Mouse (Mus musculus) embryonic facial prominence, embryonic 13.5 days (tissue): Measurements from ENCODE around the gene Fggy. TPM values are rescaled to one million over a fixed set of nuclear protein-coding genes. Genes with fewer than 3 reads are reported as not detected.

Experiments used
- ATAC-seq: fragments of 200-750 bp; cut with Nextera tagmentation; 2 replicates; pipeline ENCODE4 v1.8.0; 2017; ENCODE audit warnings: low read depth; ENCODE audit not compliant: insufficient number of reproducible peaks, insufficient read depth, low FRiP score, low TSS enrichment
- H3K27ac ChIP-seq: fragments of 300-500 bp; sonication (generic); 2 replicates; pipeline ENCODE4 v1.5.1; 2015; ENCODE audit warnings: moderate library complexity, mild to moderate bottlenecking, inconsistent platforms
- H3K27me3 ChIP-seq: fragments of 300-500 bp; sonication (generic); 2 replicates; pipeline ENCODE4 v1.6.1; 2015; ENCODE audit warnings: mild to moderate bottlenecking, inconsistent platforms
- H3K36me3 ChIP-seq: fragments of 300-500 bp; sonication (generic); 2 replicates; pipeline ENCODE4 v1.6.1; 2015; ENCODE audit warnings: mild to moderate bottlenecking, inconsistent platforms
- H3K4me1 ChIP-seq: fragments of 300-500 bp; sonication (generic); 2 replicates; pipeline ENCODE4 v1.6.1; 2015; ENCODE audit warnings: inconsistent platforms
- H3K4me2 ChIP-seq: fragments of 300-500 bp; sonication (generic); 2 replicates; pipeline ENCODE4 v1.6.1; 2015; ENCODE audit warnings: moderate library complexity, mild to moderate bottlenecking, inconsistent platforms
- H3K4me3 ChIP-seq: fragments of 300-500 bp; sonication (generic); 2 replicates; pipeline ENCODE4 v1.5.1; 2015; ENCODE audit warnings: mild to moderate bottlenecking, inconsistent platforms
- H3K9ac ChIP-seq: fragments of 300-500 bp; sonication (generic); 2 replicates; pipeline ENCODE4 v1.6.1; 2015; ENCODE audit warnings: mild to moderate bottlenecking, inconsistent platforms
- H3K9me3 ChIP-seq: fragments of 300-500 bp; sonication (generic); 2 replicates; pipeline ENCODE4 v1.6.1; 2016; ENCODE audit warnings: inconsistent platforms
- WGBS: fragments of 180-500 bp; shearing (Covaris S2); methylation state at CpG from one replicate; pipeline ENCODE4 v1.1.7; 2015; ENCODE audit warnings: mixed read lengths; 5-methylcytosine and 5-hydroxymethylcytosine counted together
- polyA plus RNA-seq: library from polyadenylated mRNA; unstranded; fragments of >200 nt; fragmentation: Nextera tagmentation; extraction: Ambion mirVana; gene quantifications from 2 replicates; pipeline ENCODE4 v1.2.1, GENCODE M21; 2015

The Fggy gene
- polyA plus RNA-seq, 1 experiment from 2014 or later = 11.4 TPM

DNA sequence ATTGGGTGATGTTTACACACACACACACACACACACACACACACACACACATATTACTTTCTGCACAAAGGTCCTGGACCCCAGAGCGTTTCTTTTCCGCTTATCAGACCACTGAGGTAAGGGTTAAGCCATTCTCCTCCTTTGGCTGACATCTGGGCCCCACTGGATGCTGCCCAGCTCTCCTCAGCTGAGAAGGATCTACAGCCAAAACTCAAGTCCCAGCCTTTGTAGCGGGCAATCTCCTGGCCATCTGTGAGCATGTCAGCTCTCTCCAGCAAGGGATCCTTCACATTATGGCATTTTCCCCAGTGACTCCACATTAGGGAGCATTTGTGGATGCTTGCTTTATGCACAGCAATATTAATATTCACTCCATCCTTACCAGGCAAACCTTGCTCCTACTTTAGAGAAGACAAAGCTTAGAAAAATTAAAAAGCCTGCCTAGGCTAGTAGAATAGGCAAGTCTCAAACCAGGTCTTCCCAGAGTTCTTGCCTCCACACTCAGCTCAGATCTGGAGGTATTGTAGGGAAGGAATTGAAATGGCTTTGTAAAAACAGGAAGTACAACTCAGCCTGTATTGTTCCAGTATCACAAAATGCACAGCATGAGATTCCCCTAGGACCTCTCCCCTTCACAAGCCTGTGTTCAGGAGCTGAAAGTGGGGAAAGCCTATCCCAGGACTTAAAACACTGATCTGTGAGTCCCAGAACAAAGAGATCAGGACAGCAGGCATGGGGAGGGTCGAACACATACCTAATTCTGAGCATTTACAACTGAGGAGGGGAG is 342.8 kb downstream of the Fggy start:
- H3K9ac ChIP-seq = no peak overlapping the region
- no peak overlapping the region for H3K4me2 ChIP-seq
- no peak overlapping the region for H3K4me3 ChIP-seq
- no peak for ATAC-seq
- peaks cover 59% of the 10 kb centered on the region for H3K4me1 ChIP-seq
- H3K27me3 ChIP-seq = no peaks in the 10 kb centered on the region
- WGBS = 43% methylated on average over 4 of the region's 4 CpGs
- H3K27ac ChIP-seq = peak overlapping the region; percentile 86
- no peaks in the 10 kb centered on the region for H3K9me3 ChIP-seq
- no peaks in the 10 kb centered on the region for H3K36me3 ChIP-seq

DNA sequence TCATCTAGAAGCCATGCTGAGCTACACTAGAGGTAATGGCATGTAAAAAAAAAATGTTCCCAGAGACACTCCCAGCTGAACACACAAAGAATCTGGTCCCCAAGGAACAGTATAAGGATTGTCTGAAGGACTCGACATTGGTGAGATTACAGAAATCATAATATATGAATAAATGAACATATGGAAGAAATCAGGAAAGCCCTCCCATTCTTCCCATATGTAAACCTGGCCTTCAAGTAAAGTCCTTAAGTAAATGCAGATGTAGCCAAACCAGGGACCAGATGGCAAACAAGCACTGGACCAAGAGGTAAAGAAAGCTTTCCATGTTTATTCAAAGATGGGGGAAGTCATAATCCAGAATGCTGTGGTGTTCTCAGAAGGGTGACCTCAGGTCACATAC is 343.5 kb downstream of the Fggy start:
- Histone ChIP-seq H3K4me1 (peaks cover 58% of the 10 kb centered on the region), H3K4me3 (no peak overlapping the region), H3K27me3 (no peaks in the 10 kb centered on the region), H3K36me3 (no peaks in the 10 kb centered on the region), H3K27ac (peak overlapping the region; percentile 86), H3K4me2 (no peak overlapping the region), H3K9me3 (no peaks in the 10 kb centered on the region), H3K9ac (no peak overlapping the region)
- WGBS = 14% methylated on average over 1 of the region's 1 CpGs
- ATAC-seq = no peak

DNA sequence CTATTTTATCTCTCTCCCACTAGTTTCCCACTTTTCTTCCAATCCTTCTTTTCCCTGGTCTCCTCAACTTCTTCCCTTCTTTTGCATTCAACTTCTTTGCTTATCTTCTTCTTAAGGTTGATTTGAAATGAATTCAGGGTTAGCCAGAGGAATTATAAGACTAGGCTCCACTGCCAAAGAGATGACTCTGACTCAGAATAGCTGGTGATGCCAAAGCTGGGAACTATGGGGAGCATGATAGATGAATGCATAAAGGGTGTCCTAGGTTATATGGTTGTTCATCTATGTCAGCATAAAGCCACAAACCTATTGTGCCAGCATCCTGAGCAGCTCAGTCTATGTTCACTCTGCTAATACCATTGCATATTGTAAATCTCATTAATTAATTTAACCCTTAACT is 348.8 kb downstream of the Fggy start:
- H3K36me3 ChIP-seq = no peaks in the 10 kb centered on the region
- H3K27me3 ChIP-seq = no peaks in the 10 kb centered on the region
- H3K4me2 ChIP-seq = no peak overlapping the region
- no peaks in the 10 kb centered on the region for H3K9me3 ChIP-seq
- no peak overlapping the region for H3K9ac ChIP-seq
- ATAC-seq = no peak
- no peak overlapping the region for H3K4me3 ChIP-seq
- H3K4me1 ChIP-seq = peaks cover 7% of the 10 kb centered on the region; the same call in 1 of the 2 replicates
- no peak overlapping the region for H3K27ac ChIP-seq

DNA sequence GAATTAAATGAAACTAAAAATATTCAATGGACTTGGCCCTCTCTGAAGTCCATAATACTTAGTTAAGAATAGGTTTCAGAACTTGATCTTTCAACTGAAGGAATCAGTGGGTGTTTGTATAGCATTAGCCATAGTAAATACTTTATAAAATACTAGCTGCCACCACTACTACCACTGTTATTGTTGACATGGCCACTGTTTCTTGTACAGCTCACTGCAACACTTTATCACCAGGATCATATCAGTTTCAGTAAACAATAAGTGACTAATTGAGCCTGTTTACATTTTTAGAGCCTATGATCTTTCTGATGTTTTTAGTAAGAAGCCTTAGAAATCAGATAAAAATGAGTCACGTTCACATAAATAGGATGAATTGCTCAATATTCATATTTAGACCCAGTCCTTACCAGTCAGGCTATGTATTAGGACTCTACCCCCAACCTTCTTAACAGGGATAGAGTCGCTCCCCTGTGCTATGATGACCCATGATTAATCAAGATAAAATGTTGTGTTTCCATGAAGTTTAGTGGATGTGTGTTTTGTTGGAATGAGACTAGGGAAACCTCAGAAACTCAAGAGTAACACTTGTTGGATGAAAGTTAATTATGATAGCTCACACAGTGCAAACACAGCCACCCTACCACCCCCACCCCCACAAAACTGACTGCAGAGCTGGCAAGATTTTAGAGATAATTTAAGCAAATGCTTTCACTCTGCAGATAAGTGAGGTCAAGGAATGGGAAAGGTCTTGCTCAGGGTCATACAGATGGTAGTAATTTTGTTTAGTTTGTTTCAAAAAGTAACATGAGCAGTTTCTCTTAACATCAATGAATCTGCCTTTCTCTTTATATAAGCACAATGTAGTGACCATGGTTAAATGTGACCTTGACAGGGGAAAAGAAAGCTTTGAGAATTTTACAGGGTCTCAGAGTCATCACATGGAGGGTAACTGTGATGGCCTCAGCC is 352.7 kb downstream of the Fggy start:
- no peak for ATAC-seq
- Histone ChIP-seq H3K27ac (no peak overlapping the region), H3K27me3 (no peaks in the 10 kb centered on the region), H3K9me3 (no peaks in the 10 kb centered on the region), H3K4me3 (no peak overlapping the region), H3K4me1 (peaks cover 3% of the 10 kb centered on the region; the same call in 1 of the 2 replicates), H3K36me3 (no peaks in the 10 kb centered on the region), H3K4me2 (no peak overlapping the region), H3K9ac (no peak overlapping the region)
- WGBS = 54% methylated on average over 2 of the region's 2 CpGs

DNA sequence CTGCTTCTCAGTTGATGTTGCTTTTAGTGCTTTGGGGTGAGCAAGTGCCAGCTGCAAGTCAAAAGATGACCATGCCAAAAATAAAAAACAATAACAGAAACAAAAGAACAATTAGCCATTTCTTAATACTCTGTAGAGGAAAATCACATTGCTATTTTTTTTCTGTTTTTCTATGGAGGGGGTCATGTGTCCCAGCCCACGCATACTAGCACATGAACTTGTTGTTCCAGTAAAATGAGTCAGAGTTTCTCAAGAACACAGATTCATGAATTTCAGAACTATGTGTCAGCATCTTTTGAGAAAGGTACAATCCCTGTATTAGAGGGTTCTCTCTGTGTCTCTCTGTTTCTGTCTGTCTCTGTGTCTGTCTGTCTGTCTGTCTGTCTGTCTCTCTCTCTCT is 355.7 kb downstream of the Fggy start:
- Histone ChIP-seq H3K27me3 (no peaks in the 10 kb centered on the region), H3K4me2 (no peak overlapping the region), H3K9ac (no peak overlapping the region), H3K9me3 (no peaks in the 10 kb centered on the region), H3K27ac (no peak overlapping the region), H3K4me3 (no peak overlapping the region), H3K4me1 (peaks cover 19% of the 10 kb centered on the region), H3K36me3 (no peaks in the 10 kb centered on the region)
- WGBS = 72% methylated on average over 1 of the region's 1 CpGs
- ATAC-seq = no peak

DNA sequence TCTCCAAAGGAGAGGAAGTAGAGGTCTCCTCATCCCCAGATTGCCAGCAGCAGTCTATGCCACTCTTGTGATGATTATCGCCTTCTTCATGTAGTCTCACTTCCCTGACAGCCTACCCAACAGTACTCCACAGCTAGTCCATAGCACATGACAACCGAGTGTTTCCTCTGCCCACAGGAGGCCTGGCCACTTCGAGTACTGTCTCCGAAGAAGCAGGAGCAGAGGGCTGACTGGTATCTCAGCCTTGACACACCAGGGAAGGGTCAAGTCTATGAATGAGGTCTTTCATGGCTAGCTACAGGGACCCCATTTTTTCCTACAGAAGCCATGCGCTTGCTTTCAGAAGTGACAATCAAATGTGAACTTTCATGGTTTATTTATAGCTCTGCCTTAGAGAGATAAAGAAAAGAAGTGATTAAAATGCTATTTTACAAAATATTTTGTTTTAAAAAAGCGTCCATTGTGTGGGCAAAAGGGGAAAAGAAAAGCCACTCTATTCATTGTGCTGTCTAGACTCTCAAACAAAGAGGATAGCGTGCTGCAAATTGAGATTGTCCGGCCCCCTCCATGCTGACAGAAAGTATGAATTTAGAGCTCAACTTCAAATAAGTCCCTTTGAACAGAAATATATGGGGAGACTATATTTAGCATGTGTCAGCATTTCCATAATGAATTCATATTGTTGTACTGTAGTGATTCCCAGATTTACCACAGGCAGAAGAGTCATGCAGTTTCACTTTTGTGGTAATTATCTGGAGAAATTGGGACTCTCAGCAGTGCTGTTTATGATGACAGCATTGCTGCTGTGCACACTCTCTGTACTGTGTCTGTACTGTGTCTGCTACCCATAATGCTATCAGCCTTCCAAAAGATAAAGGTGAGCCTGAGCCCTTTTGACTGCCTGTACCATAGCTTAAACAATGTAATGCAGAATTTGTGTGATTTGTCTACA is 358.6 kb downstream of the Fggy start:
- Histone ChIP-seq H3K4me3 (no peak overlapping the region), H3K9me3 (no peaks in the 10 kb centered on the region), H3K4me1 (peaks cover 25% of the 10 kb centered on the region), H3K27ac (no peak overlapping the region), H3K36me3 (no peaks in the 10 kb centered on the region), H3K27me3 (no peaks in the 10 kb centered on the region), H3K4me2 (no peak overlapping the region), H3K9ac (no peak overlapping the region)
- ATAC-seq = no peak
- 56% methylated on average over 8 of the region's 8 CpGs for WGBS

DNA sequence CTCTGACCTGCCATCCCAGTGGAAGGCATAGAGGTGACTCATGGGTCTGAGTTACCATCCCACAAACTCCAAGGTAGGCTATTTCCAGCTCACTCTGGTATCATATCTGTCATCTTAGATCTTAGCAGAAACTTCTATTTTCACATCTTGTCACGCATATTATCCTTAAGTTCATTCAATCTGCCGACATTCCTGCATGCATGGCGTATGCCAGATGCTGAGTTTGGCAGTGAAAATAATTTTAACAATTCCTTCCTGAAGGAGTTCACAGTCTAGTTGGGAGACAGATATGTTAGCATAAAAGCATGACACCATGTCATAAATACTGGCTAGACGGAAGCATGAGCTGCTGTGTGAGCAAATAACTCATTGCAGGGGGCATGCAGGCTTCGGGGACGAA is 360.4 kb downstream of the Fggy start:
- H3K4me3 ChIP-seq = no peak overlapping the region
- no peak overlapping the region for H3K4me2 ChIP-seq
- peak overlapping the region; percentile 48; the same call in 1 of the 2 replicates for H3K27ac ChIP-seq
- no peak overlapping the region for H3K9ac ChIP-seq
- no peak for ATAC-seq
- H3K27me3 ChIP-seq = no peaks in the 10 kb centered on the region
- H3K36me3 ChIP-seq = no peaks in the 10 kb centered on the region
- 38% methylated on average over 6 of the region's 6 CpGs for WGBS
- peaks cover 25% of the 10 kb centered on the region for H3K4me1 ChIP-seq
- no peaks in the 10 kb centered on the region for H3K9me3 ChIP-seq

DNA sequence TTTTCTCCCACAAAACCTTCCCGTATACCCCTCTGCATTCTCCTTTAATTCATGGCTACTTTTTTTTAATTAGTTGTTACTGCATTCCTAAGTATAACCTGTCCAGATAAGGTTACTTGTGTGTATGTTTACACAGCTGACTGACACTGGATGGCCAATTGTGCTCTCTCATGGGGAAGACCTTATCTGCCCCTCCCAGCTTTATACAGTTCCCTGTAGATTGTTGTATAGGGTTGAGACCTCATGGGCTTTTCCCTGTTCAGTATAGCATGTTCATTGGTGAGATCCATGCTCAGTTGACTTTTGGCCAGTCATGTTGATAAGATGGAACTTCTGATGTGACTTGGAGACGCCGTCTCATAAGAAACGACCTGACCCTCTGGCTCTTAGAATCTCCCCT is 363.1 kb downstream of the Fggy start:
- Histone ChIP-seq H3K27ac (no peak overlapping the region), H3K4me1 (peaks cover 29% of the 10 kb centered on the region), H3K9me3 (no peaks in the 10 kb centered on the region), H3K4me2 (no peak overlapping the region), H3K4me3 (no peak overlapping the region), H3K36me3 (no peaks in the 10 kb centered on the region), H3K9ac (no peak overlapping the region), H3K27me3 (no peaks in the 10 kb centered on the region)
- ATAC-seq = no peak
- 78% methylated on average over 4 of the region's 4 CpGs for WGBS

DNA sequence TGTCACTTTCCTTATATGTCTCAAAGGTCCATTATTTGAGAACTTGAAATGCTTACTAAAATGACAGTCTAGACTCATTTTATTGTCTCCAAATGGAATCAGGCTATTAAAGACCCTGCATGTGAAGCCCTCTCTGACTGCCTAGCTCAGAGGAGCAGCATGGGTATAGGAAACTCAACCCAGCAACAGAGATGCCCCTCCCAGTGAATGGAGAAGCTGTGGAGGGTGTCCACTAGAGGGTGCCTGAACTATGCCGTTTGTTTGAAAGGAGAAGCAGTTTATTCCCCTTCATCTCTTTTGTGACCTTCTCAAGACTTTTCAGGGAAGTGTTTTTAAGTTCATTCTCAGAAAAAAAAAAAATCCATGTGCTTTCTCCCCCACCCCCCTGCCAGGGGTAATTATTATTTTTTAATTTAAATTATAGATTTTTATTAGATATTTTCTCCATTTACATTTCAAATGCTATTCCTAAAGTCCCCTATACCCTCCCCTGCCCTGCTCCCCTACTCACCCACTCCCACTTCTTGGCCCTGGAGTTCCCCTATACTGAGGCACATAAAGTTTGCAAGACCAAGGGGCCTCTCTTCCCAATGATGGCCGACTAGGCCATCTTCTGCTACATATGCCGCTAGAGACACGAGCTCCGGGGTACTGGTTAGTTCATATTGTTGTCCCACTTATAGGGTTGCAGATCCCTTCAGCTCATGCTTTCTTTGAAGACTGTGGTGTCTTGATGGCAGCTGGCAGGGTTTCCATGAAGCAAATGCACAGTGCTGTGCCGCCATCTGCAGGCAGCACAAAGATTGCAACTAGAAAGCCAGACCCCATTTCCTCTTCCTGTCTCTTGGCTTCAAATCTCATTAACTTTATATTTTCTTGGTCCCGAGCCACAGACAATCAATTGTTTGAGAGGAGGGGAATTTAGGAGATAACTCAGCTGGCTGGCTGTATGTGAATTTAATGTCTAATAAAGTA is 367.2 kb downstream of the Fggy start:
- ATAC-seq = no peak
- H3K4me2 ChIP-seq = peak overlapping the region; percentile 18; the same call in 1 of the 2 replicates

DNA sequence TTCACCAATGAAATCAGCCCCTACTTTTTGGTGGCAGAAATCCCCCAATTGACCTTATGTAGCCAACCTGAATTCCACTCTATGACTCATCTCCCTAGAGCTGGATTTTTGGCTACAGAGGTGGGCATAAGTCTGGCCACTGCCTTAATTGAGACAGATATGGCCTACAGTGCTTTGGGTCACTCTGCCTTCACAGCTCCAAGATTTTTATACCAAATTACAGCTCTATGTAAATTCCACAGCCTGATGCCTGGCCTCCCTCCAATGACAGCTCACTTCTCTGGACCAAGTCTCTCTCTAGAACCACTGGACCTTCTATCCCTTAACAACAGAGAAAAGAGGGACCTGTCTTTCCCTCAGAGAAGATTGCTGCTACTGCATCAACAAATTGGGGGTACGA is 371.5 kb downstream of the Fggy start:
- Histone ChIP-seq H3K36me3 (no peaks in the 10 kb centered on the region), H3K9ac (no peak overlapping the region), H3K9me3 (no peaks in the 10 kb centered on the region), H3K27me3 (no peaks in the 10 kb centered on the region), H3K4me1 (0 out of 2 replicates have a peak, but pooled peaks cover 5% of the 10 kb centered on the region), H3K27ac (no peak overlapping the region), H3K4me2 (no peak overlapping the region), H3K4me3 (no peak overlapping the region)
- WGBS = 88% methylated on average over 1 of the region's 1 CpGs
- no peak for ATAC-seq

More for the DNA sequence above, 367.2 kb downstream of the Fggy start:
- no peak overlapping the region for H3K27ac ChIP-seq
- no peak overlapping the region for H3K9ac ChIP-seq
- no peak overlapping the region for H3K4me3 ChIP-seq
- no peaks in the 10 kb centered on the region for H3K27me3 ChIP-seq
- 0 out of 2 replicates have a peak, but pooled peaks cover 5% of the 10 kb centered on the region for H3K4me1 ChIP-seq
- 7% methylated on average over 7 of the region's 7 CpGs for WGBS
- H3K36me3 ChIP-seq = no peaks in the 10 kb centered on the region
- no peaks in the 10 kb centered on the region for H3K9me3 ChIP-seq
